Mouse (Mus musculus): ENCODE measurements around the gene Adam15.

DNA sequence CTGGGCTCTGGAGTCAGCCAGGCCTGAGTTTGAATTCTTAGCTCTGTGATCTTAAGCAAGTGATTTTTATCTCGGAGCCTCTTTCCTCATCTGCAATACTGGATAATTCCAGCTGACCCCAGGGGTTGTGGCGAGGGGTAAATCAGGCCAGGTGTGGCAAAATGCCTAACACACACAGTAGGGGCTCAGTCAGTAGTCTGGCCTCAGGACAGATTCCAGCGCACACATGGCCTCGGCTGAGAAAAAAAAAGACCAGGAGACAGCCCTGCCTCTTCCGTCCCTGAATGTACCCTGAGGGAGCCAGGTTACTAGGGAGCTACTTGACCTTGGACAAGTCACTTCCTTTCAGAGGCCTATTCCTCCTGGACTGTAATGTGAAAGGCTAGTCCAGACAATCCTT is 33.2 kb upstream of the Adam15 start:
- TF ChIP-seq CTCF (IDR thresholded peaks at IDR 0.05; ENCODE audit: low read depth) (no peak), EP300 (IDR thresholded peaks at IDR 0.05; ENCODE audit: low read depth) (no peak)
